Mouse (Mus musculus): ENCODE data around the gene Rhog.

- TF ChIP-seq CTCF (IDR thresholded peaks at IDR 0.05; ENCODE audit: low read depth, low read length) (no peak), POLR2A (IDR thresholded peaks at IDR 0.05; ENCODE audit: insufficient read depth, low read length) (no peak), EP300 (IDR thresholded peaks at IDR 0.05; ENCODE audit: insufficient read depth, low read depth, low read length) (no peak)
These were observed 32.9 kb downstream of the Rhog start for GRCm38 (mm10) chr7:102222830-102223556.
